ENCODE assay signal across 10 mouse cellular contexts in the genomic region with DNA sequence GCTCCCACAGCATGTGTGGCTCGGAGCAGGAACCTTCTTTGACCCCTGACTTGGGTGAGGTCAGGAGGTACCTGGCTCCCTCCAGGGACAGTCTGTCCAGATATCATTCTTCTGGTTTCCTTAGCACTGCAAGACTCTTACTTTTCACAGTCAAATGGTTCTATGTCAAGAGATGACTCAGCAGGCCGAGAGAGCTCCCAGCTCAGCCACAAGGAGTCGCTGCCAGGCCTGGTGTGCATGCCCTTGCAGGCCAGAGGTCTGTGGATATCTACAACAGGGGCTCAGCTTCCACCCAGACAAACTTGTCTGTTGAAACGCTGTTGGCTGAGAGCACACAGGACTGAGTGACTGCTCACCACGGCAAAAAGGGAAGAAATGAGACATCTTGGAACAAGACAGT. TPM values are rescaled to one million over a fixed set of nuclear protein-coding genes. Genes with fewer than 3 reads are reported as not detected.
DNase-seq lines count a peak whose midpoint lies in the region; ATAC-seq and TF ChIP-seq lines count a peak whose summit lies in the region.
"Had no signal": no experiment of that assay in that cellular context is flagged by ENCODE, and none has a peak within 500 bp of the region (broad histone marks: within the 10 kb centered on the region; RNA-seq: fewer than 3 reads in every experiment).

No protein-coding gene starts in this region.

- no peak overlapping the region for H3K27ac ChIP-seq in midbrain, postnatal 0 days (ENCODE audit: low read depth, low read length)
- H3K27ac ChIP-seq in midbrain, embryonic 16.5 days (ENCODE audit: low read length), result no peak overlapping the region
- H3K27ac ChIP-seq in embryonic facial prominence, embryonic 11.5 days (replicated peaks; ENCODE audit: low read depth, low read length), result no peak overlapping the region
- no peak overlapping the region for H3K27ac ChIP-seq in liver, embryonic 14.5 days

- H3K9ac ChIP-seq in midbrain, postnatal 0 days (replicated peaks; ENCODE audit: low read length, poor library complexity, severe bottlenecking), result no peak overlapping the region
- H3K9ac ChIP-seq in midbrain, embryonic 16.5 days (ENCODE audit: low read depth, low read length), result no peak overlapping the region
- H3K9ac ChIP-seq in embryonic facial prominence, embryonic 11.5 days (replicated peaks; ENCODE audit: low read length), result no peak overlapping the region
- H3K9ac ChIP-seq in liver, embryonic 14.5 days (replicated peaks), result no peak overlapping the region

- 61% methylated on average over 5 of the region's 5 CpGs for WGBS in midbrain, postnatal 0 days
- WGBS in midbrain, embryonic 16.5 days, result 61% methylated on average over 5 of the region's 5 CpGs
- WGBS in embryonic facial prominence, embryonic 11.5 days, result 55% methylated on average over 5 of the region's 5 CpGs
- 17% methylated on average over 5 of the region's 5 CpGs for WGBS in liver, embryonic 14.5 days (ENCODE audit: insufficient replicate concordance)

- ATAC-seq in CD4-positive, CD25-positive, alpha-beta regulatory T cell, adult 4 months, result no peak
- ATAC-seq in midbrain, postnatal 0 days (ENCODE audit: low FRiP score), result no peak
- no peak for ATAC-seq in midbrain, embryonic 16.5 days
- ATAC-seq in embryonic facial prominence, embryonic 11.5 days (replicated peaks; ENCODE audit: insufficient number of reproducible peaks, low FRiP score, low TSS enrichment, low read depth), result no peak
- no peak for ATAC-seq in liver, embryonic 14.5 days (ENCODE audit: insufficient read depth)
- ATAC-seq in erythroid progenitor cell, adult 5-6 weeks (replicated peaks; ENCODE audit: low FRiP score, poor library complexity, severe bottlenecking), result no peak

- H3K36me3 ChIP-seq in midbrain, postnatal 0 days (ENCODE audit: insufficient read depth, low read length), result no peaks in the 10 kb centered on the region
- H3K36me3 ChIP-seq in midbrain, embryonic 16.5 days (ENCODE audit: control insufficient read depth, insufficient read depth, low read length), result no peaks in the 10 kb centered on the region
- H3K36me3 ChIP-seq in embryonic facial prominence, embryonic 11.5 days (replicated peaks; ENCODE audit: control insufficient read depth, insufficient read depth, low read depth, low read length), result no peaks in the 10 kb centered on the region
- no peaks in the 10 kb centered on the region for H3K36me3 ChIP-seq in liver, embryonic 14.5 days (replicated peaks; ENCODE audit: control insufficient read depth, insufficient read depth, low read depth)

- DNase-seq in CD4-positive, CD25-positive, alpha-beta regulatory T cell, adult 2 months (ENCODE audit: low read depth, low spot score), result peak; percentile 83
- no peak for DNase-seq in midbrain, postnatal 0 days (ENCODE audit: low spot score)
- peak; percentile 42 for DNase-seq in embryonic facial prominence, embryonic 11.5 days (ENCODE audit: low spot score)
- DNase-seq in liver, embryonic 14.5 days (ENCODE audit: low read depth in 3 of 3, low spot score in 3 of 3), result peak; percentile 13 to 24 (median 16)
- DNase-seq in thymus, adult 18-20 months, result peak; percentile 32 to 51

- TF ChIP-seq CTCF in midbrain, postnatal 0 days (IDR thresholded peaks at IDR 0.05), result peak; percentile 64
- peak; percentile 81 for TF ChIP-seq CTCF in liver, embryonic 14.5 days (IDR thresholded peaks at IDR 0.05; ENCODE audit: low read depth)

- no peaks in the 10 kb centered on the region for H3K27me3 ChIP-seq in midbrain, postnatal 0 days (ENCODE audit: insufficient read depth, low read length)
- H3K27me3 ChIP-seq in midbrain, embryonic 16.5 days (ENCODE audit: control insufficient read depth, insufficient read depth, low read depth, low read length), result no peaks in the 10 kb centered on the region
- H3K27me3 ChIP-seq in embryonic facial prominence, embryonic 11.5 days (ENCODE audit: control insufficient read depth, insufficient read depth, low read length), result no peaks in the 10 kb centered on the region
- H3K27me3 ChIP-seq in liver, embryonic 14.5 days (ENCODE audit: control insufficient read depth, insufficient read depth, low read length), result no peaks in the 10 kb centered on the region

- H3K4me2 ChIP-seq in midbrain, postnatal 0 days (ENCODE audit: low read depth, low read length, poor library complexity, severe bottlenecking), result no peak overlapping the region
- no peak overlapping the region for H3K4me2 ChIP-seq in midbrain, embryonic 16.5 days (ENCODE audit: low read length)
- H3K4me2 ChIP-seq in embryonic facial prominence, embryonic 11.5 days (ENCODE audit: low read depth, low read length), result no peak overlapping the region
- H3K4me2 ChIP-seq in liver, embryonic 14.5 days (ENCODE audit: low read depth), result no peak overlapping the region

- TF ChIP-seq EP300 in liver, embryonic 14.5 days (IDR thresholded peaks at IDR 0.05; ENCODE audit: low read depth), result no peak

- H3K9me3 ChIP-seq in midbrain, postnatal 0 days (ENCODE audit: low read length), result no peaks in the 10 kb centered on the region
- no peaks in the 10 kb centered on the region for H3K9me3 ChIP-seq in midbrain, embryonic 16.5 days (replicated peaks; ENCODE audit: control insufficient read depth, low read length, poor library complexity, severe bottlenecking)
- H3K9me3 ChIP-seq in embryonic facial prominence, embryonic 11.5 days (replicated peaks; ENCODE audit: control insufficient read depth, low read length), result no peaks in the 10 kb centered on the region
- no peaks in the 10 kb centered on the region for H3K9me3 ChIP-seq in liver, embryonic 14.5 days (ENCODE audit: control insufficient read depth, low read length)

- no peak overlapping the region for H3K4me3 ChIP-seq in midbrain, postnatal 0 days (ENCODE audit: low read depth, low read length)
- no peak overlapping the region for H3K4me3 ChIP-seq in midbrain, embryonic 16.5 days (ENCODE audit: low read depth, low read length)
- H3K4me3 ChIP-seq in embryonic facial prominence, embryonic 11.5 days (ENCODE audit: low read depth, low read length), result no peak overlapping the region
- H3K4me3 ChIP-seq in liver, embryonic 14.5 days (ENCODE audit: insufficient read depth in 1 of 2, low read depth in 2 of 2, low read length in 2 of 2), result no peak overlapping the region
- H3K4me3 ChIP-seq: myocyte had no signal

- H3K4me1 ChIP-seq in midbrain, postnatal 0 days (ENCODE audit: insufficient read depth, low read length), result no peaks in the 10 kb centered on the region
- no peaks in the 10 kb centered on the region for H3K4me1 ChIP-seq in midbrain, embryonic 16.5 days (ENCODE audit: control insufficient read depth, insufficient read depth, low read length)
- no peaks in the 10 kb centered on the region for H3K4me1 ChIP-seq in embryonic facial prominence, embryonic 11.5 days (ENCODE audit: control insufficient read depth, insufficient read depth, low read length)
- H3K4me1 ChIP-seq in liver, embryonic 14.5 days (replicated peaks; ENCODE audit: control insufficient read depth in 2 of 2, insufficient read depth in 2 of 2, low read length in 1 of 2), result no peaks in the 10 kb centered on the region

RNA-seq across cellular contexts. Expression of a gene that starts 20.9 kb away (rescaled TPM):
- 100 to 1,000 TPM; 246 to 283 TPM for polyA plus RNA-seq in CD4-positive, CD25-positive, alpha-beta regulatory T cell, adult 4 months (2017; shearing (Covaris generic))
- total RNA-seq in midbrain, postnatal 0 days (2014; rRNA removed), result 2.0 and 2.6 TPM in 2 replicates
- 3.1 and 3.2 TPM in 2 replicates for polyA plus RNA-seq in midbrain, postnatal 0 days (2015; fragmentation: Nextera tagmentation; extraction: Ambion mirVana)
- 2.3 and 3.2 TPM in 2 replicates for polyA plus RNA-seq in midbrain, embryonic 16.5 days (2015; fragmentation: Nextera tagmentation; extraction: Ambion mirVana)
- 9.2 and 9.8 TPM in 2 replicates for polyA plus RNA-seq in embryonic facial prominence, embryonic 11.5 days (2014; fragmentation: Nextera tagmentation; extraction: Ambion mirVana)
- polyA plus RNA-seq in liver, embryonic 14.5 days (2012; rRNA removed), result 1.3 and 1.6 TPM in 2 replicates
- 1.8 and 2.0 TPM in 2 replicates for polyA plus RNA-seq in liver, embryonic 14.5 days (2014; fragmentation: Nextera tagmentation; extraction: Ambion mirVana)
- total RNA-seq in erythroid progenitor cell, adult 5-6 weeks (2015; ENCODE audit: low replicate concordance), result 16.2 and 22.6 TPM in 2 replicates
- total RNA-seq in erythroid progenitor cell, adult 5-6 weeks (2017; ENCODE audit: low replicate concordance), result 1.4 and 3.3 TPM in 2 replicates

RNA-seq across cellular contexts. Expression of a gene that starts 30.1 kb away (rescaled TPM):
- 100 to 1,000 TPM; 212 to 326 TPM for polyA plus RNA-seq in CD4-positive, CD25-positive, alpha-beta regulatory T cell, adult 4 months (2017; shearing (Covaris generic))
- total RNA-seq in midbrain, postnatal 0 days (2014; rRNA removed), result 466 and 613 TPM in 2 replicates
- 1,145 and 1,185 TPM in 2 replicates for polyA plus RNA-seq in midbrain, postnatal 0 days (2015; fragmentation: Nextera tagmentation; extraction: Ambion mirVana)
- 1,072 and 1,120 TPM in 2 replicates for polyA plus RNA-seq in midbrain, embryonic 16.5 days (2015; fragmentation: Nextera tagmentation; extraction: Ambion mirVana)
- polyA plus RNA-seq in embryonic facial prominence, embryonic 11.5 days (2014; fragmentation: Nextera tagmentation; extraction: Ambion mirVana), result 1,096 and 1,177 TPM in 2 replicates
- polyA plus RNA-seq in liver, embryonic 14.5 days (2012; rRNA removed), result 32.9 and 55.6 TPM in 2 replicates
- 281 and 285 TPM in 2 replicates for polyA plus RNA-seq in liver, embryonic 14.5 days (2014; fragmentation: Nextera tagmentation; extraction: Ambion mirVana)
- 103 and 116 TPM in 2 replicates for total RNA-seq in erythroid progenitor cell, adult 5-6 weeks (2015; ENCODE audit: low replicate concordance)
- total RNA-seq in erythroid progenitor cell, adult 5-6 weeks (2017; ENCODE audit: low replicate concordance), result 69.7 and 95.6 TPM in 2 replicates

RNA-seq across cellular contexts. Expression of a gene that starts 48.1 kb away (rescaled TPM):
- not detected for polyA plus RNA-seq in CD4-positive, CD25-positive, alpha-beta regulatory T cell, adult 4 months (2017; shearing (Covaris generic))
- total RNA-seq in midbrain, postnatal 0 days (2014; rRNA removed), result not detected in 2 replicates
- not detected in 2 replicates for polyA plus RNA-seq in midbrain, postnatal 0 days (2015; fragmentation: Nextera tagmentation; extraction: Ambion mirVana)
- polyA plus RNA-seq in midbrain, embryonic 16.5 days (2015; fragmentation: Nextera tagmentation; extraction: Ambion mirVana), result not detected in 2 replicates
- polyA plus RNA-seq in embryonic facial prominence, embryonic 11.5 days (2014; fragmentation: Nextera tagmentation; extraction: Ambion mirVana), result not detected in 2 replicates
- not detected in 2 replicates for polyA plus RNA-seq in liver, embryonic 14.5 days (2012; rRNA removed)
- not detected in 2 replicates for polyA plus RNA-seq in liver, embryonic 14.5 days (2014; fragmentation: Nextera tagmentation; extraction: Ambion mirVana)
- total RNA-seq in erythroid progenitor cell, adult 5-6 weeks (2015; ENCODE audit: low replicate concordance), result not detected in 2 replicates
- not detected in 2 replicates for total RNA-seq in erythroid progenitor cell, adult 5-6 weeks (2017; ENCODE audit: low replicate concordance)
- polyA plus RNA-seq: heart, embryonic 14.5 days; myocyte had no signal

Comparison
In these comparisons a context has a peak if more than half of its experiments do, and no peak if none do; other contexts are left out.
1. RNA of a gene that starts 20.9 kb away (polyA plus RNA-seq): 246 to 283 TPM in CD4-positive, CD25-positive, alpha-beta regulatory T cell, adult 4 months; 9.2 to 9.8 TPM in embryonic facial prominence, embryonic 11.5 days, 3.1 to 3.2 TPM in midbrain, postnatal 0 days, 2.3 to 3.2 TPM in midbrain, embryonic 16.5 days and 1.3 to 2.0 TPM in liver, embryonic 14.5 days; every median in the first group is over 10 times any median in the second.